Mouse (Mus musculus): ENCODE measurements around the gene Rac3.

DNA sequence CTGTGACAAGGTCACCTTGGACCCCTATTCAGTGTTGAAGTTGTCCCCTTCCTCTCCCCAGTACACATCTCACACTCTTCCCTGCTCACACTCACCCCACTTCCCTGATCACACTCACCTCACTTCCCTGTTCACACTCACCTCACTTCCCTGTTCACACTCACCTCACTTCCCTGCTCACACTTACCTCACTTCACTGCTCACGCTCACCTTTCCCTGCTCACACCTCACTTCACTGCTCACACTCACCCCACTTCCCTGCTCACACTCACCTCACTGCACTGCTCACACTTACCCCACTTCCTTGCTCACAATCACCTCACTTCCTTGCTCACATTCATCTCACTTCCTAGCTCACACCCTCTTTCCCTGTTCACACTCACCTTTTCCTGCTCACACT, 10.1 kb downstream of the Rac3 start:
- no peak for TF ChIP-seq EP300 (IDR thresholded peaks at IDR 0.05; ENCODE audit: insufficient read depth, low read depth, low read length)
- TF ChIP-seq POLR2A (IDR thresholded peaks at IDR 0.05; ENCODE audit: insufficient read depth, low read depth, low read length) = no peak
